Mouse (Mus musculus) erythroblast, embryonic 14.5 days (primary cell): ENCODE results near the gene Coa4.

Experiments
- GATA1 ChIP-seq: IDR thresholded peaks from 2 replicates; pipeline ENCODE4 v1.6.1; 2012; ENCODE audit warnings: low read length, inconsistent platforms, mixed read lengths
- TAL1 ChIP-seq: IDR thresholded peaks from 3 replicates; pipeline ENCODE4 v1.6.1; 2012; ENCODE audit warnings: low read length, inconsistent platforms, mixed read lengths

GRCm38 (mm10) chr7:100549796-100550195 lies 12.9 kb downstream of the Coa4 start:
- TF ChIP-seq TAL1: no peak
- TF ChIP-seq GATA1: no peak
